9 mouse cellular contexts compared by ENCODE assay signal in the genomic region with DNA sequence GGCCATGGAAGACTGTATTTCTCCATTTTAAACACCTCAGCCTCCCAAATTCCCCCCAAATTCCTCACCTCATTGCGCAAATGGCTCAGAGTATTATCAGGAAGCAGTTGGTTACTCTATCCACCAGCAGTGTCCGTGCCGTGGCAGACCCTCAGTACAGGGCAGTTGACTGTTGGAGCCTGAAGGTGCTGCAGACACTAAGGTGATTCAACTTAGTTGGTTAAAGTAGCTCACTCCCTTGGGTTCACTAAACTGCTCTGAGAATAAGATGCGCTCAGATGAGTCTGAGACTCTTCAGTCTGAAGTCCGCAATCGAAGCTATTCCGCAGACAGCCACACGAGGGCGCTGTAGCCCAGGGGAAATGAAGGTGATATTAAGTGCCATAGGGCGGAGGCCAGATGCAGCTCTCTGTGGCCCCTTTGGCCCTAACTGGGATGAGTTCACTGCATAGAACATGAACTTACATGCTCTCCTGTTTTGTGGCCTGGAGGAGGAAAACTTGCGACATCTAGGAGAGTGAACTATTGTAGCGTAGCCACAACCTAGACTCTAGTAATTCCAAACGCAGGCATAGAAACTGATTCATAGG.
A peak's percentile ranks its signal among the peaks of the same experiment; 100 is the strongest.
DNase-seq lines count a peak whose midpoint lies in the region; ATAC-seq and TF ChIP-seq lines count a peak whose summit lies in the region.
"Had no signal": no experiment of that assay in that cellular context is flagged by ENCODE, and none has a peak within 500 bp of the region (broad histone marks: within the 10 kb centered on the region; RNA-seq: fewer than 3 reads in every experiment).

No protein-coding gene starts in this region.

- no peak for ATAC-seq in CD4-positive, CD25-positive, alpha-beta regulatory T cell, adult 4 months
- ATAC-seq in midbrain, embryonic 13.5 days: peak; percentile 69

- intact Hi-C loops in left cerebral cortex, adult 2 months (cut with DNase I): loop anchor here (10.0 kb wide), 2 partner anchors 222 to 252 kb away; no protein-coding TSS in a partner anchor

- no peak overlapping the region for H3K4me2 ChIP-seq in midbrain, embryonic 13.5 days (replicated peaks)

- no peaks in the 10 kb centered on the region for H3K4me1 ChIP-seq in embryonic facial prominence, embryonic 10.5 days
- no peaks in the 10 kb centered on the region for H3K4me1 ChIP-seq in midbrain, embryonic 13.5 days (replicated peaks)
- H3K4me1 ChIP-seq in spleen, adult 2 months (ENCODE audit: control insufficient read depth, insufficient read depth, insufficient read length): no peaks in the 10 kb centered on the region

- TF ChIP-seq POLR2A in spleen, adult 2 months (IDR thresholded peaks at IDR 0.05; ENCODE audit: low read depth, low read length): no peak

- no peak overlapping the region for H3K4me3 ChIP-seq in embryonic facial prominence, embryonic 10.5 days
- H3K4me3 ChIP-seq in left cerebral cortex, adult 2 months: no peak overlapping the region
- no peak overlapping the region for H3K4me3 ChIP-seq in midbrain, embryonic 13.5 days (replicated peaks)
- H3K4me3 ChIP-seq in spleen, adult 2 months (ENCODE audit: extremely low read depth, insufficient read depth, insufficient read length): no peak overlapping the region

- WGBS in embryonic facial prominence, embryonic 10.5 days: 37% methylated on average over 13 of the region's 13 CpGs
- WGBS in midbrain, embryonic 13.5 days: 35% methylated on average over 13 of the region's 13 CpGs
- WGBS in spleen, adult 2 months: 34% methylated on average over 13 of the region's 13 CpGs

- peak; percentile 62 for DNase-seq in CD4-positive, CD25-positive, alpha-beta regulatory T cell, adult 2 months (ENCODE audit: low read depth, low spot score)
- DNase-seq in adrenal gland, postnatal 36 days: peak; percentile 66 to 69
- peak; percentile 79 for DNase-seq in embryonic facial prominence, embryonic 10.5 days (ENCODE audit: low spot score)
- peak; percentile 80 for DNase-seq in heart, postnatal 4 days
- DNase-seq in left cerebral cortex, adult 2 months (ENCODE audit: extremely low spot score in 1 of 2, low spot score in 2 of 2): peak; percentile 36 to 69
- DNase-seq in spleen, adult 2 months (ENCODE audit: low read depth in 1 of 2, low spot score in 2 of 2): peak in 1 of 2 experiments; percentile 16

- no peak overlapping the region for H3K9ac ChIP-seq in midbrain, embryonic 13.5 days (replicated peaks)

- H3K27ac ChIP-seq in embryonic facial prominence, embryonic 10.5 days (replicated peaks): no peak overlapping the region
- H3K27ac ChIP-seq in left cerebral cortex, adult 2 months: no peak overlapping the region
- H3K27ac ChIP-seq in midbrain, embryonic 13.5 days: no peak overlapping the region
- no peak overlapping the region for H3K27ac ChIP-seq in spleen, adult 2 months (ENCODE audit: insufficient read depth, low read length)
- H3K27ac ChIP-seq: macrophage had no signal

- no peaks in the 10 kb centered on the region for H3K27me3 ChIP-seq in embryonic facial prominence, embryonic 10.5 days (replicated peaks; ENCODE audit: low read depth, poor library complexity, severe bottlenecking)
- no peaks in the 10 kb centered on the region for H3K27me3 ChIP-seq in midbrain, embryonic 13.5 days
- H3K27me3 ChIP-seq in spleen, adult 2 months (ENCODE audit: control insufficient read depth, insufficient read depth, low read length): no peaks in the 10 kb centered on the region

- H3K9me3 ChIP-seq in embryonic facial prominence, embryonic 10.5 days: no peaks in the 10 kb centered on the region
- H3K9me3 ChIP-seq in midbrain, embryonic 13.5 days: no peaks in the 10 kb centered on the region

- no peaks in the 10 kb centered on the region for H3K36me3 ChIP-seq in embryonic facial prominence, embryonic 10.5 days (replicated peaks)
- H3K36me3 ChIP-seq in midbrain, embryonic 13.5 days: no peaks in the 10 kb centered on the region
- no peaks in the 10 kb centered on the region for H3K36me3 ChIP-seq in spleen, adult 2 months (ENCODE audit: control insufficient read depth, insufficient read depth, low read length)

- peak; percentile 93 for TF ChIP-seq CTCF in left cerebral cortex, adult 2 months (IDR thresholded peaks at IDR 0.05)
- TF ChIP-seq CTCF in spleen, adult 2 months (IDR thresholded peaks at IDR 0.05; ENCODE audit: extremely low read depth, insufficient read depth, insufficient read length, insufficient replicate concordance): peak; percentile 71; the same call in 1 of the 2 replicates
